Mouse (Mus musculus) heart, adult 2 months (tissue): ENCODE measurements around the gene Aftph.

ENCODE experiments used
- CTCF ChIP-seq: fragments of 200-600 bp; IDR thresholded peaks from 2 replicates; pipeline ENCODE4 v1.8.1; 2022; ENCODE audit warnings: antibody characterized with exemption, mild to moderate bottlenecking, moderate library complexity
- EP300 ChIP-seq: fragments of 200-500 bp; IDR thresholded peaks from 2 replicates; pipeline ENCODE4 v1.6.1; 2011; ENCODE audit warnings: low read depth, low read length, control low read depth; ENCODE audit not compliant: insufficient read depth
- POLR2A ChIP-seq: fragments of 200-500 bp; IDR thresholded peaks from 2 replicates; pipeline ENCODE4 v1.6.1; 2011; ENCODE audit warnings: mild to moderate bottlenecking, low read depth, low read length, control low read depth; ENCODE audit not compliant: insufficient read depth

GRCm38 (mm10) chr11:20778861-20779563 is 37.6 kb upstream of the Aftph start:
- TF ChIP-seq EP300 (no peak), CTCF (no peak), POLR2A (no peak)
